Mouse (Mus musculus) liver, adult (tissue): ENCODE measurements around the gene Dnajb12.

Experiments used
- GATA4 ChIP-seq: IDR thresholded peaks from 2 replicates; pipeline ENCODE4 v1.6.1; 2014; ENCODE audit warnings: mild to moderate bottlenecking, low read length; ENCODE audit not compliant: insufficient replicate concordance

The Dnajb12 gene

DNA sequence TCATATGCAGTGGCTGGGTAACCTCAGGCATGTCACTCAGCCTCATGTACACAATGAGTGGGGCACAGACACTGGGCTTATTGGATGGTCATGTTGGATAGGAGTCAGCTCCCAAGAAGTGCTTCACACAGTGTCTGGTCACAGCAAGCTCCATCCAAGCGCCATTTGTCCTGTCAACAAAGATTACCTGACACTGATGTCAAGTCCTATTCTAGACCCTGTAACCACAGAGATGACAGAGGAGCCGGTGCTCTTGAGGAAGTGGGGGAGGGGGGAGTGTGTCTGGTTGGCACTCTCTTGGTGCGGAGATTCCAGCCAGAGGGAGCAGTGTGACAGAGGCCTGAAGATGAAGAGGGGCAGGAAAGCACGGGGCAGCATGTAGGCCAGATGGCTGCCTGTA lies 21.6 kb downstream of the Dnajb12 start:
- no peak for TF ChIP-seq GATA4

GRCm38 (mm10) chr10:59901463-59901862 lies 22.1 kb downstream of the Dnajb12 start:
- no peak for TF ChIP-seq GATA4

GRCm38 (mm10) chr10:59901986-59902605 lies 22.7 kb downstream of the Dnajb12 start:
- TF ChIP-seq GATA4: no peak

- no peak for TF ChIP-seq GATA4
Measured at GRCm38 (mm10) chr10:59902606-59902990, 23.2 kb downstream of the Dnajb12 start.

DNA sequence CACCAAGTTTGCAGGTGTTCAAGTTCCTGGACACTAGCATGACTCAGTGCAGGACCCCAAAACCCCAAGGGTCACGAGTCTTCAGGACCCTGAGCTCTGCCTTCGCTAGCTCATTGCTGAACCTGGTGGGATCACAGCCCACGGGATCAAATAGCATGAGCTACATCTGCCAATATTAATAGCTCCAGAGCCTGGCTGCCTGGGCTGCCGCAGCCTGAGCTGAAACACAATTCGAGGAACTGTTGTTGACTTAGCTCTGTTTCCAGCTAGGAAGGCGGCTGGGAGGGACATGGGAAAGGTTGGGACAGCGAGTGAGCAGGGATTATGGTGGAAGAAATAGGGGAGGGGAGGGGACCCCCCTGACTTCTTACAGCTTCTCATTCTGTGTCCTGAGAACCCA lies 23.8 kb downstream of the Dnajb12 start:
- TF ChIP-seq GATA4: no peak

- no peak for TF ChIP-seq GATA4
Measured at GRCm38 (mm10) chr10:59907080-59907609, 27.8 kb downstream of the Dnajb12 start.

DNA sequence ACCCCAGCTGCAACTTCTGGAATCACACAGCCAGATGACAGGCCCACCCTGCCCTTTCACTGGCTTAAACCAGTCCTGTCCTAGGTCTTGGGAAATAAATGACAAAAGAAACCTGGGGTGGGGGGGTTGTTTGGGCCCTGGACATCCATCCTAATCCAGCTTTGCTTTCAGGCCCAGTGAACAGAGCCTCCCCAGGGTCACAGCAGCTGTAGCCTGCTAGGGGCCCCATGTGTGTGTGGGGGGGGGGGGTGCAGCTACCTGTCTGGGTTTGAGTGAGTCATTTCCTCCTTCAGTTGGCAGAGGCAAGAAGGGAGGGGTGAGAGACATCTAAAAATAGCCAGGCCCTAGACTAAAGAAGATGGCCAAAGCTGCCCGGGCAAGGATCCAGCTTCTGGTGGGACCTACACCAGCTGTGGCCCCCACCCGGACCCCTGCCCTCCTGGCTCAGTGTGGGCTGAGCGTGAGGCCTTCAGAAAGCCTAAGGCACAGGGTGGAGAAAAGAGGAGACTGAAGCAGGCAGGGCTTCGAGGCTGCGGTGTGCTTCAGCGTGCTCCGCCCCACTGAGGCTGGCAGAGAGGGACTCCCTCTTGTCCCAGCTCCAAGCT lies 28.4 kb downstream of the Dnajb12 start:
- no peak for TF ChIP-seq GATA4

GRCm38 (mm10) chr10:59908776-59909315 lies 29.5 kb downstream of the Dnajb12 start:
- no peak for TF ChIP-seq GATA4

DNA sequence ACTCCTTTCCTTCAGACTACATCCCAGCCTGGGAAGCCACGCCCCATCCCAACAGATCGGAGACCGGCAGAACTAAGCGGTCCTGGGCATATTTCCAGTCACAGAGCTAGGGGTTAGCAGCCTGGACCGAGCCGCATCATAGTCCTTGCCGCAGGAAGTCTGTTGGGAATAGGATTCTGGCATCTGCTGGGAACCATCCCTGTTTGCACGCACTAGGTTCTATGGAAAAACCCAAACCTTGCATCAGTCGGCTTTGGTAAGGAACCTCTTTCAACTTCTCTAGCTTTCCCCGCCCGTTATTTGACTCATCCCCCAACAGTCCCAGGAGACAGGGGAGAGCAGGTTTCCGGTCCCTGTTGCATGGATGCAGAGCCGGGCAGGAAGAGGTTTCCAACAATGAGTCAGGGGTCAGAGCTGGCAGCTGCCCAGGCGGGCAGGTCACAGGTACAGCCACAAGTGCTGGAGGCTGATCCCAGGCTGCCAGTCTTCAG lies 30.0 kb downstream of the Dnajb12 start:
- TF ChIP-seq GATA4: no peak

- no peak for TF ChIP-seq GATA4
Measured at GRCm38 (mm10) chr10:59911091-59911490, 31.7 kb downstream of the Dnajb12 start.

- TF ChIP-seq GATA4: no peak
Measured at GRCm38 (mm10) chr10:59911561-59912198, 32.3 kb downstream of the Dnajb12 start.

- TF ChIP-seq GATA4: no peak
Measured at GRCm38 (mm10) chr10:59915196-59915962, 36.0 kb downstream of the Dnajb12 start.

GRCm38 (mm10) chr10:59916159-59916558 lies 36.8 kb downstream of the Dnajb12 start:
- peak; percentile 74; the same call in 1 of the 2 replicates for TF ChIP-seq GATA4

DNA sequence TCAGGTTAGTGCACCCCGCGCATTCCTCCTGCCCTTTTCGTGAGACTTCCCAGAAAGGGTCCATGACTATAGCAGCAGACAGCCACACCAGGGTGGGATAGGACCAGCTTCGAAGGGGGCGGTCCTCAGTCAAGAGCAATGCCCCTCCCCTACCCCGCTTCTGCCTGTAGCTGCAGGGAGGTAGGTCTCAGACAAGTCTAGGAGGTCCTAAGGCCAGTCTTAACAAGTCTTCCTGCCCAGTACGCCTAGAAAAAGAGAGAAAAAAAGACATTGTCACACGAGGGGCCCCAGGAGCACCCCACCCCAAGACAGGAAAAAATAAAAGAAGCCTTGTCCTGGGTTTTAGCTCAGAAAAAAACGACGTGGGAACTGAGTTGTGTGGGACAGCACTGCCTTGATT lies 37.3 kb downstream of the Dnajb12 start:
- TF ChIP-seq GATA4: no peak

GRCm38 (mm10) chr10:59918111-59918510 lies 38.8 kb downstream of the Dnajb12 start:
- no peak for TF ChIP-seq GATA4
